Mouse (Mus musculus) retina, adult 2 months (tissue): ENCODE results near the gene Stn1.

Source experiments
- DNase-seq: peaks from one replicate; pipeline ENCODE4 v3.0.0-alpha.2; 2012; ENCODE audit warnings: low read depth, low spot score

The Stn1 gene

DNA sequence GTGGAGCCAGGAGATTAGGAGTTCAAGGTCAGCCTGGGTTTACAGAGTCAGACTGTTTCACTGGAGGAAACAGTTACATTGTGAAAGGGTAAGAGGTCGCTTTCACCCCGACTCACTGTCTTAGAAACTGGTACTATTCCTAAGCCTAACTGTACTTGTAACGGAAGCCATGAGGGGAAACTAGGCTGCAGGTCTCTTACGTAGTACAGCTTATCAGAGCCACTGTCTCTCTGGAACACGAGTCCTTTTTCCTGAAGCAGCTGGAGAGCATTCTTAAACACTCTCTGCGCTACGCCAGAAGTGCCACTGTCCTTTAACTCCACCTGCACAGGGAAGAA is 27.2 kb downstream of the Stn1 start:
- DNase-seq, result no peak

DNA sequence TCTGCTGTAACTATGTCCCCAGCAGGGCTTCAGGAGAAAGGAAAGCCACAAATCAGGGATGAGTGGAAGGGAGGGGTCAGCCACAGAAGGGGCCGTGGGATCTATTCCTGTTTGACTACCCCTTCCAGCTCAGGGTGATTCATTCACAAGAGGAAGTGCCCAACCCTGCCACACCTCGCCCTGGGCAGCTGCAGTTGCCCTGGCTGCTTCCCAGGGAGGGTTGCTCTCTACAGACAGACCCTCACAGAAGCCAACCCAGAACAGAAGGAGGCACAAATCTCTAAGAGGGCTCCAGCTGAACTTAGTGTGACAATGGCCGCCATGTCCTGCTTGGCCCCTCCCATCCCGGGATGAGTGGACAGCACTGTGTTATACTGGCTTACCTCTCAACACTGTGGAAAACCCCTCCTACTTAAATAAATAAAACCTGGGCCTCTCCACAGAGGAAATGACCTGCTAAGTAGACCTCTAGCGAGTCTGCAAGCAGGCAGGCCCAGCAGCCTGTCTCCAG is 28.5 kb downstream of the Stn1 start:
- no peak for DNase-seq

DNA sequence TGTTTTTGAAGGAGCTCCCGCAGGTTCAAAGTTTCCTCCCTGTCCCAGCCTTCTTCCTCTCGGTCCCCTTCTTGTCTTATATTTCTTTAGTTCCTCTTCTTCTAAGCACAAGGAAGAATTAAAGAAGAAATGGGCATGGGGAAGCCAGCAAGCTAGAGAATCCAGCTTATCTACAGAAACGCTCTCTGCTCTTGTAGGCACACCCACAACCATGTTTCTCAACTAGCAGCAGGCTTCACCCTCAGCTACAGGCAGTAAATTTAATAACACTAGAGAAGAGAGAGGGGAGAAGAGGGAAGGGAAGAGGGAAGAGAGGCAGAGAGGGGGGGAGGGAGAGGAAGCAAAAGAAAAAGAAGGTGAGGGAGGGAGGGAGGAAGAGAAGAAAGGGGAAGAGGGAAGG is 29.1 kb downstream of the Stn1 start:
- DNase-seq, result no peak

DNA sequence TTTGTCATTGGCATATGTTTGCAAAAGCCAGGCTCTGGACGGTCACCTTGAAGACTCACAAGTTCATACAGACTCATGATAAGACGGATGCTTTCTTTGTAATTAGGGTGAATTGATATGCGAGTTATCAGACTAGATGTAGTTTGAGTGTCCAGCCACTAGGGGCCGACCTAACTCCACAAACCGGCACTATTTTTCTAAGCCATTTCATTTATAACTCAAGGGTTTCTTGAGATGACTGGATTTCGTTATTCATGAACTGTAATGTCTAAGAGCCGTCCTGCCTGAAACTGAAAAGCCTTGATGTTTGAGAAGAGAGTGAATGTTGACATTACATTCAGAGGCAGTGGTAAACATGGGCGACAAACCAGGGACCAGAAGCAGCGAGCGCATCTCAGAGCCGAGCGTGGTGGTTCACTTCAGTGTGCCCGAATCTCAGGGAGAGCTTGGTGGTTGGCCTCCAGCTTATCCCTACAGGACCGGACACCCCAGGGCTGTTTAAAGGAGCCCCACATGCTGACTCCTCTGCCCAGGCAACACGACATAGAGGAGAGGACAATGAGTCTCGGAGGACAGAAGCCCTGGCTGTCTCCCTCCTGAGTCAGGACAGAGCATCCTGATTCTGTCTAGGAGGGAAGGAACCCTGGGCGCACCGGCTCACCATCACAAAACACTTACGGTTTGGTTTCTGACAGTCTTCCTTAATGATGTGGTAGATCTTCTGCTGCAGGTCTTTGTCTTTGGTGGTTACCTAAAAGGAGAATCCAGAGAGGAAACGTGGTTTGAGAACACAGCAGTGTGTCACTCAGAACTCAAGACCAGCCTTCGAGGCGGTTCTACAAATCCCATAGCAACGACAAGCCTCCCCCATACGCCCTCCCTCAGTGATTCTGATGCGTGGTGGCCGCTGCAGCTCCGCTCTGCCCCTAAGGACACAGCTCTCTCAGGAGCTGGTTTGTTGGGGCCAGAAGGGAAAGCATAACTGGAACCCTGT is 29.9 kb downstream of the Stn1 start:
- peak; percentile 43 for DNase-seq

DNA sequence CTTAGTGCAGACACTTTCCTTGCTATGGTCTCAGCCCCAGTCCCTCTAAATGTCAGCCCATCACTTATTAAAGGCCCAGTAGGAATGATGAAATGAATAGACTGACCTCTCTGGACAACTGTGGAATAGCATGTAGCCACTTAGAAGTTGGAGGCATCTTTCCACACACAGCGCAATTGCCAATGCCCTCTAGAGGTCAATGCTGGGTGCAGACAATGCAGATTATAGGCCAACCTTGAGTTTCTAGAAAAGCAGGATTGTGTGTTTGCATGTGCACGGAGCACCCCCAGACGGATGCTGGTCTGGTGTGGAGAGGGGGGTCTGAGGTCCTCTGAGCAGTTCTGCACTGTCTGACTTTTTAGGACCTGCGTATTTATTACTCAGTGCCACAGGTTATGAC is 33.7 kb downstream of the Stn1 start:
- DNase-seq, result no peak

DNA sequence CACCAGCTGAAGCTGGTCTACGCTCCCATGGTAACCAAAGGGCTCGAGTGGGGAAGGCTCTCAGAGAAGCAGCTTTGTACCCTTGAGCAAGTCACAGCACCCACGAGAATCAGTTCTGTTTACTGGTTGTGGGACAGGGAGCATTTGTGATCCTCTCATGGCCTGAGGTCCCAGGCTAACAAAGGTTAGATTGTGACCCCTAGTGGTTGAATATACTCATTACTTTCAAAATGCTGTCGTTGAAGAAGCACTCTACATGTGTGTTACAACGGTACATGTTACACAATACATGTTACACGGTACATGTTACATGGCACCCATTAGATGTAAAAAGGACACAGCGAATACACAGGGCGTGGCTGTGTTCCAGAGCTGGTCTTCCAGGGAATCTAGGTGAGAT is 34.7 kb downstream of the Stn1 start:
- no peak for DNase-seq

DNA sequence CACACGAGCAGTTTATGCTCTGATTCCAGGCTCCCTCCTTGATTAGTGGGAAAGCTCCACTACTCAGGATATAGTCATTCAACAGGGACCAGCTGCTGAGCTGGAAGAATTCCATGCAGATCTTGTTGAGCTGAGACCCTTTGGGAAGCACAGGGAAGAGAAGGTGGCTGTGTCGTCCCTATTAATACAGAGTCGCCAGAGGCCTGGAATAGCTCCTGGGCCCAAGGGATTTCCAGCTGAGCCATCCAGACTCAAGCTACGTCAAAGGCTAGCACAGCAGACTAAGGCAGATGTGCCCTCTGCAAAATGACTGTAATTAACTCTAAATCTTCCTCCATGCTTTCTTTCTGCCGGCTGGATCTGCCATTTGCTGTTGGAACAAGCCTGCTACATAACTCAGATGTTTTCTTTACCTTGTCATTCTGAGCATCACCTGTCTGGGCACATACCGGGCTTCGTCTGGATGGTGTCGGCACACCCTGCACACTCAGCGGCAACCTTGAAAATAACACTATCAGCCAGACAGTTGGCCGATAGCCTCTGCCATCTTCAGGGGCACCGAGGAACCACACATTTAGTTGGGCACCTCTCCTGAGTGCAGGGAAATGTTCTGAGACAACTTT is 36.8 kb downstream of the Stn1 start:
- DNase-seq, result no peak

DNA sequence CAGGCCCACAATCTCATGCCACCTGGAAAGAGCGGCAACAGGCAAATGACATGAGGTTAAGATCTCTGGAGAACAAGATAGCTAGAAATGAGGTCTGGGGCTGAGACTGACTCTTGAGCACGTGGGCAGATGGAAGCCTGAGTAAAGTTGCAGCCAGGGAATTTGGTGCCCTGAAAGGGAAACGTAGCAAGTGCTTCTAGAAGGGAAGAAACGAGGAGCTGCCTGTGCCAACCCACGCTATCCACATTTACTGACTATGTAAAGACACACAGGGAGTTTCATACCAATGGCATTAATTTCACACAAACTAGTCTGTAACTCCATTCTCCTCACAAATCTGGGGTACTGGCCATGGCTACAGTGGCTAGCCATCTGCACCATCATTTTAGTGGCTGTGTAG is 37.5 kb downstream of the Stn1 start:
- DNase-seq, result no peak

DNA sequence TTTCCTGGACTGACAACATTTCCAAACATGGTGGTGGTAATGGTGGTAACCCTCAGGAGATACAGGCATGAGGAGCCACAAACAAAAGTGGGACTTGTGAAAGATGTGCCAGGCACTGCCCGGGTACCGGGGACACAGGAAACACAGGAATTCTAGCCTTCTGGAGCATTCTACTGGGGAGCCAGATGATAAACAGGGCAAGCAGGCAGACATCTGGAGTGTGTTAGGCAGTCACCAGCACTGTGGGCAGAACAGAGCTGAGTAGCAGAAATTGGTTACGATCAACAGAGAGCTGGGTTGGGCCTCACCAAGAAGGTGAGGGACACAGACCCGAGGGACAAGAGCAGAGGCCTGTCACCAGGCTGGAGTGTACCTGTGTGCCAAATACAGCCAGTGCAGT is 38.4 kb downstream of the Stn1 start:
- no peak for DNase-seq

DNA sequence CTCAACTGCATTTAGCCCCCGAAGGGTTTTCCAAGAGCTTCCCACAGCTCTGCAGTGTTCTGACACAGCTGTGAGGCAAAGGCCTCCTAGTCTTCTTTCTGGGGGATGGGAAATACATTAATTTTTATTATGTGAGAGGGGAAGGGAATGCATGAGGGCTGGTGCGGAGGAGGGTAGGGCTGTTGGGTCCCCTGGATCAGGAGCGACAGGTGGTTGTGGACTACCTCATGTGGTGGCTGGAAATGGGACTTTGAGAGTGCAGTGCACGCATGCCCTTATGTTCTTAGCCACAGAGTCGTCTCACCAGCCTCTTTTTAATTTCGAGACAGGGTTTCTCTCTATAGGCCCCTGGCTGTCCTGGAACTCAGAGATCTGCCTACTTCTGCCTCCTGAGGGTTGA is 39.6 kb downstream of the Stn1 start:
- DNase-seq, result no peak

DNA sequence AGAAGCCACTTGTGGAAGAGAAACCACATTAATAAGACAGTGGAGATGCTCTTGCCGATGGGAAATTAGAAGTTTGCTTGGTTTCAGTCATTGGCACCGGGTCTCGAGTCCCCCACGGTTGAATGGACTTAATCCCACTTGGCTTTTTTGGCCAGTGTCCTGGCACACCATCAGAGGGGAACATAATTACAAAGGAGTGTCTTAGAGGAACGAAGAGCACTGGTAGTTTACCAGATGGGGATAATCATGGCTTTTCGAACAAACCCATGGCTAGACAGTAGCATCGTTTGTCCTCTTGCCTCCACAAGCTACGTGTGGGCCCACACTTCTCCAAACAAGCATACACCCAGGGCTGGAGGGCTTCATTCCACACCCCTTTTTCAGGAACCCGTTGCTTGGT is 40.0 kb downstream of the Stn1 start:
- no peak for DNase-seq

DNA sequence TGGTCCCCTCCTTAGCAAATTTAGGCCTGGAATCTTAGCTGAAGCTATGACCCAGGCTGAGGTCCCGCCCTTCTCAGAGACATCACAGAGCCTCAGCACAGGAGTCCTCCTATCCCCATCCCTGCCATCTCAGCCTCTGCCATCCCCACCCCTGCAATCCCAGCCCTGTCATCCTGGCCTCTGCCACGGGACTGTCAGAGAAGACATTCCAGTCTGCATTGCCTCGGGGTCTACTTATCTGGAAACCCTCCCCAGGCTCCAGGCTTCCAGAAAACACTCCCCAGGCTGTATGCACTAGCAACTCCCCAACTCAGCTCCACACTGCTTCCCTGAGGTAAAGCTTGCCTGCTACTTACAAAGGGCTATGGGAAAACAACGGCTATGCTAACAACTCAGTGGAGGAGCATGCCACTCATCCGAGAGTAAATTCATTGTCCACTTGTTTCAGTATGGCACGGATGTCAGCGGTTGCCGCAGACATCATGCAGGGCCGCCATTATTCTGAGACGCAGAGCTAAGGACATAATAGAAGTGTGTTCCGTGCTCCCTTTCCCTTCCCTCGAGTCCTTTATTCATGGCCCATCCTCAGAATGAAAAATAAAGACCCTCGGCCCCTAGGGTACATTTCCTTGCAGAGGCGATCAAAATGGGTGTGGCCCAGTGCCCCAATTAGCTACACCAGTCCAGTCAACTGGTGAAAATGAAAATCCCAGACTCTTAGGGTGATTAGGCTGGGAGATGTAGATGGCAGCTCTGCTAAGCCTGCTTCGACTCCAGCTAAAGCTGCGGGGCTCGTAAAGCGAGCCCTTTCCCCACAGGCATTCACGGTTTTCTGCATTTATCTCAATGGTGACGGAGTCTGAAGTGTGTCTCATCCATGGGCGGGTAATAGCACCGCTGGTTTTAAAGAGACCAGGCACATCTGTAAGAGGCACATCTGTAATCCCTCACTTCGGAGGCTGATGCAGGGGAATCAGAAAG is 44.0 kb downstream of the Stn1 start:
- DNase-seq, result no peak

DNA sequence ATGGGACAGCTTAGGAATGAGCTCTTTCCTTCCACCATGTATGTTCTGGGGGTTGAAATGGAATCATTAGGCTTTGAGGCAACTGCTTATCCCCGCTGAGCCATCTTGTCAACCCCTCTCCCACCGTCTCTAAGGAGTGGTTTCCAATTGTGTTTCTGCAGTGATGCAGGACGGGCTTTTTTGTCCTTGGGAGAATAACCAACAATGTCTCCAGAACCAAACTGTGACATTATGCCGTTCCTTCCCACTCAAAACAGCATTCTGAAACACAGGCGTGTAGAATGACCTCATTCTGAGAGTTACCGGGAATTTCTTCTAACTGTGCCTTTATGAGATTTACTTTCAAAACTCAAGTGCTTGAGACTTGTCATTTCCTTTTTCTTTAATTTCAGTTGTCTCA is 44.9 kb downstream of the Stn1 start:
- no peak for DNase-seq

DNA sequence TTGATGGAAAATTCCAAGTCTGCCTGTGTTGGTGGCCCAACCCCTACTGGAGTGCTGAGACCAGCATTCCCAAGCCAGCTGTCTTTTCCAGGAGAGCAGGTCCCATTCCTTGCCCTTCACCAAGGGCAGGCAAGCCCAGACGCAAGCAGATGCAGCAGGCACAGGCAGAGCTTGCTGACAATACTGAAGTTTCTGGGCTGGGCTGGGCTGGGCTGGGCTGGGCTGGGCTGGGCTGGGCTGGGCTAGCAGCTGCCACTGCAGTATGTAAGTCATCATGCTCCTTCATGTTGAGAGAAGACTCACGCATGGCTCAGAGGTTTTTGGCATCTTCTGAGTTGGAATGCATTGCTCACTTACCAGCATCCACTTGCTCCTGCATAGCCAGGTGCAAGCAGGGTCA is 45.5 kb downstream of the Stn1 start:
- no peak for DNase-seq

DNA sequence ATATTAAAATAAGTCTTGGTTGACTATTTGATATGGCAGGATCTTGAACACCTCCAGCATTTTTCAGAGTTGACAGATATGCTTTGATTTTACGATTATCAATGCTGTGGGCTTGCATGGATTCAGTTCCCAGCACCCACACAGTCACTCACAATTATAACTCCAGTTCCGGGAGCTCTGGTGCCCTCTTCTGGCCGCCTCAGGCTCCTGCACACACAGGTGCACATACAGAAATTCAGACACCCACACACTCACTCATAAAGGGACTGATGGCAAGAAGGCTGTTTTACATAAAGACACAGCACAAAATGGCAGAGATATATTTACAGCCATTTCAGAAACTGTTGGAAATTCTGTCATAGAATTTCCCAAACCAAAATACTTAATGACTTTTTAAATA is 48.1 kb downstream of the Stn1 start:
- no peak for DNase-seq

DNA sequence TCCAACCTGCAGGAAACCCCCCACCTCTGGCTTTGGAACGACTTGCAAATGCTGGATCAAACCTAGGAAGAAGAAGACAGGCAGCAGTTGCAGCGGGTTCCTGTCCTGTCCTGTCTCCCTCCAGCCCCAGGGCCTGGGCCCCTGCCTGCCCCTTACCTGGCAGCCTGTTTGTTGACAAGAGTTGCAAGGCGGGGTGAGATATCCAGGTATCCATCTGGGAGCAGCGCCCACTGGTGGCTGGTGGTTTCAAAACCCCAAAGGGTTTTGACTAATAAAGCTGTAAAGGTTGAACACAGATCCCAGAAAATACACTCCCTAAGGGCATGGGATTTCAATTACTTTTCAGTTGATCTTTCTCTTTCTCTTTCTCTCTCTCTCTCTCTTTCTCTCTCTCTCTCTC is 49.1 kb downstream of the Stn1 start:
- no peak for DNase-seq

DNA sequence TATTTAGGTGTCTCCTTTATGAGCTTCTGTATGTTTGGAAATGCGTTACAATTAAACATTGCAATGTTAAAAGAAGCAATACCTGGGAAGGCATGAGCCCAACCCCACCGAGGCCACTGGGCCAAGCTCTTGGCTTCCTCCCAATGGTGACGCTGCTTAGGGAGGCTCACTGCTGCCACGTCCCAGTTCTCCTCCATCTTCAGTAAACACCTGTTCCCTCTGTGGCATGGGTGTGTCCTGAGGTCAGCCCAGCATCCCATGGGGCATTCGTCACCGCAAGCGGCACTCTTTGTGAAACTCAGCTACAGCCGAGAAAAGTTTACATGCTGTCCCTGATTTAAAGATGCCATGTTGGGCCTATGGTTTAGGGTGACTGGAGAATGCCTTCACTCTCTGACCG is 49.7 kb downstream of the Stn1 start:
- DNase-seq, result no peak

DNA sequence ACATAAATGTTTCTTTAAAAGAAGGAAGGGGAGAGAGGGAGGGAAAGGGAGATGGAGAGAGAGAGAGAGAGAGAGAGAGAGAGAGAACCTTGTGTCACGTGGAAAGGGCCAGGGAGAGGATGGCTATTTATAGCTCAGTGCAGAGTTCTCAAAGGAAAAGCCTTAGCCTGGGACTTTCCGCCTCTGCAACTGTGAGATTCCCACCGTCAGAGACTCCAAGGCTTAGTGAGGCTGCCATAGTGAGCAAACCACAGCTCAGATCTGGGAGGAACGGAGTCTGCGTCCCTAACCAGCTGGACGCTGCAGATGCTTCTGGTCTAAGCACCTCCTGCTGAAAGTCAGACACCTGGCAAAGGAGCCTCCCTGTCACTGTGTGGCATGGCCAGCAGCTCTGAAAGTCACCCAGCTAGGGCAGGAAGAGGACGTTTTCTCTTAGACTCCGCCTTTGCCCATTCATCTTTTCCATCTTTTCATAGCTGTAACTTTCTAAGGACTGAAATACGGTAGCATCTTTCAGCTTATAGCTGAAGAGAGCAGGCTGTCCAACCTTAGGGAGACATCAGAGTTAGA is 51.2 kb downstream of the Stn1 start:
- DNase-seq, result no peak

DNA sequence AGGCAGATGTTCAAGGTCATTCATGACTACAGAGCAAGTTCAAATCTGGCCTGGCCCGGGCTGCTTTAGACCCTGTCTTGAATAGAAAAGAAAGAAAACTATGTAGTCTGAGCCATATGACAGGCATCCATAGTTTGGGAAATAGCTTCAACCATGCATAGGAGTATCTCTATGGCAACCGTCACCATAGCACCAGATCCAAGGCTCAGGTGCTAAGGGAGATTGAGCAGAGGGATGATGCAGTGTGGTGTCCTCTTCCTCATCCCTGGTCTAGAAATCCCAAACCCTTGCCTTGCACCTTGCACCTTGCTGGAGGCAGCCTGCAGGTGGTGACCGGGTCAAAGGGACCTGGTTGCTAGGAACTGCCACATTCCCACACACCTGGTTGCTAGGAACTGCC is 53.2 kb downstream of the Stn1 start:
- no peak for DNase-seq

DNA sequence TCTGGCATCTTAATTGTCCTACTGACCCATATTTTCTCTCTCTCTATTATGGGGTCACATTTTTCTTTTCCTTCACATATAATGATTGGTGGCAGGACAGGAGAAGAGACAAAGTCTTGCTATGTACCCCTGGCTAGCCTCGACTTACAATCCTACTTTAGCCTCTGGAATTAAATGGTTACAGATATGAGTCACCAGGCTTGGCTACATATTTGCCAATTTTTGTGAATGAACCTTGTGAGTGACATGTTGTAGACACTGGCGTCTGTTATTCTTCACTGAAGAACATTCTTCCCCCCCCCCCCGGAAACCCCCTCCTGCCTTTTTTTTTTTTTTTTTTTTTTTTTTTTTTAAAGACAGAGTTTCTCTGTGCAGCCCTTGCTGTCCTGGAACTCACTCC is 54.0 kb downstream of the Stn1 start:
- no peak for DNase-seq

DNA sequence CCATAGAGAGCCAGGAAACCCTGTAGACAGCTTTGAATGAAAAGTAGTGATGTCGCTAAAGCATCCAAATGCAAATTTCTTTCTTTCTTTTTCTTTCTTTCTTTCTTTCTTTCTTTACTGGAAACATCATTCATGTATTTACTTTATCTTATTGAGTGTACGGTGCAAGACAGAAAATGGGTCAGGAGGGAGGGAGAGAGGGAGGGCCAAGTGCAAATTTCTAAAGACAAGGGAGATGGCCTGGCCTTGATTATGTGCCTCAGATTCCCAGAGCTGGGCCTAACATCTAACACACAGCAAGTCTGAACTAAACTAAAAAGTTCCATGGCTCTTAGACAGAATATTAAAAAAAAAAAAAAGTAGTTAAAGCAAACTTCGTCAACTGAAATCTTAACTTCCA is 63.9 kb downstream of the Stn1 start:
- DNase-seq, result no peak
